Mouse (Mus musculus) thymus, postnatal 36 days (tissue): ENCODE measurements at regions not wholly inside any gene's neighbourhood (a gene's known extent, or its start where the extent isn't known, plus 50 kb on each side); places are given as distances from the start of the nearest gene placed in this dataset.

Experiments
- DNase-seq, 2 experiments: peaks; one replicate each; pipeline ENCODE4 v3.0.0; 2022; ENCODE audit warnings: mixed read lengths in 2 of 2

GRCm38 (mm10) chr10:91734691-91735090 lies 553.6 kb upstream of the Tmpo start:
- no peak for DNase-seq

DNA sequence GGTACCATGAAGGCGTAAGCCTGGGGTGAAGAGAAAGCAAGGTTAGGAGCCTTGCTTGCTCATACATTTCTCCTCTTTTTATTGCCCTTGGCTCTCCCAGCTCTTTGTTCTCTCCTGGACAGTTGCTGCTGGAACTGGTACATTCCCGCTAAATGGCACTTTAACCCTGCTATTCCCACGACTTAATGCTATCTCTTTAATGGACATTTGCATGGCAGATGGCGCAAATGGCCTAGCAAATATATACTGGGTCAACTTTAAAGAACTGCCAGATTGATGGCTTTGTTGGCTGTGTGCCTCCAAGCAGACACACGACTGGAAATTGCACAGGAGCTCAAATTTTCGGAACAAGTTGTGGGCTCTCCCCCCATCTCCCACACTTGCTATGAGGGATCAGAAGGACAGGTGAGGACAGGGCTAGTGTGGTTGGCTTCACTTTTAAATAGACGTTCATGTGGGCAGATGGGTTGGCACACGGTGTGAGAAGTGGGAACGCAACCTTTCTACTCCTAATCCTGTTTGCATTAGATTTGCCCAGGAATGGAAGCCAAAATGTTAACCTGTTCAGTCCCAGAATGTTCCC lies 551.0 kb upstream of the Tmpo start:
- no peak for DNase-seq

- DNase-seq = no peak
Observed at GRCm38 (mm10) chr10:91730062-91730461, 548.9 kb upstream of the Tmpo start.

DNA sequence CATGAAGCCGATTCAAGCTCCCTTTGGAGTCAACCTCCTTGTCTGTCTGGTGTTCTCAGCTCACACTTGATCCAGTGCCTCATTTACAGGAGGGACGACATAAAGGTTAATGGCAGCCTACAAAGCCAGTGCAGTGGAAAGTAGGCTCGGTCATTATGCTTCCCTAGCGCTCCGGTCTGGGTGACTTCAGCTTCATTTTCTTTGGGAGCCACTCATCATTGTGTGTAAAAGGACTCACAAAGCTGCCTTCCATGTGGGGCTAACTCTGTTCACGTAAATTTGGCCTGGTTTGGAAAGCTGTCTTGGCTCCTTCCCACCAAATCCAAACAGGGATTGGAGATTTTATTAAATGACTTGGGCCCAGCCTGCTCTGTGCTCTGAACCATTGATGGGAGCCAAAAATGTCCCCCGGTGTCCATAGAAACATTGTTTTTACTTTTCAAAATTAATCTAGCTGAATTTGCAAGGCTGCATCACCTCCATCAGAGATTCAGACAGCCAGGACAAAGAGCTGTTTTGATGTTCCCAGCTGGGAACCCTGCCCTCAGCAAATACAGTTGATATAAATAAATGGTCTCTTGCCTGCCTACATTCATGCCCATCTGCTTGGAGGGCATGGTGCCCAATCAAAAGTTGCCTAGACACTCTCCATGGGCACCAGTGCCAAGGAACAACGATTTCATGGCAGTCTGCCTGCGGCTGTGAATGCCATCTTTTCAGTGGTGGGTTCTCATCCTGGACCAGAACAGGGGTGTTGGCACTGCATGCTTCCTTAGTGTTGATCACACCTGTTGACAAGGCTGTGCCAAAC lies 538.7 kb upstream of the Tmpo start:
- no peak for DNase-seq

- no peak for DNase-seq
Observed at GRCm38 (mm10) chr10:91716604-91717003, 535.5 kb upstream of the Tmpo start.

GRCm38 (mm10) chr10:91714648-91715047 lies 533.5 kb upstream of the Tmpo start:
- no peak for DNase-seq

- no peak for DNase-seq
Observed at GRCm38 (mm10) chr10:91713529-91713928, 532.4 kb upstream of the Tmpo start.

- no peak for DNase-seq
Observed at GRCm38 (mm10) chr10:91706816-91707215, 525.7 kb upstream of the Tmpo start.

- no peak for DNase-seq
Observed at GRCm38 (mm10) chr10:91704751-91705150, 523.6 kb upstream of the Tmpo start.

- DNase-seq = no peak
Observed at GRCm38 (mm10) chr10:91701822-91702221, 520.7 kb upstream of the Tmpo start.

GRCm38 (mm10) chr10:91686082-91686618 lies 505.0 kb upstream of the Tmpo start:
- DNase-seq = no peak

DNA sequence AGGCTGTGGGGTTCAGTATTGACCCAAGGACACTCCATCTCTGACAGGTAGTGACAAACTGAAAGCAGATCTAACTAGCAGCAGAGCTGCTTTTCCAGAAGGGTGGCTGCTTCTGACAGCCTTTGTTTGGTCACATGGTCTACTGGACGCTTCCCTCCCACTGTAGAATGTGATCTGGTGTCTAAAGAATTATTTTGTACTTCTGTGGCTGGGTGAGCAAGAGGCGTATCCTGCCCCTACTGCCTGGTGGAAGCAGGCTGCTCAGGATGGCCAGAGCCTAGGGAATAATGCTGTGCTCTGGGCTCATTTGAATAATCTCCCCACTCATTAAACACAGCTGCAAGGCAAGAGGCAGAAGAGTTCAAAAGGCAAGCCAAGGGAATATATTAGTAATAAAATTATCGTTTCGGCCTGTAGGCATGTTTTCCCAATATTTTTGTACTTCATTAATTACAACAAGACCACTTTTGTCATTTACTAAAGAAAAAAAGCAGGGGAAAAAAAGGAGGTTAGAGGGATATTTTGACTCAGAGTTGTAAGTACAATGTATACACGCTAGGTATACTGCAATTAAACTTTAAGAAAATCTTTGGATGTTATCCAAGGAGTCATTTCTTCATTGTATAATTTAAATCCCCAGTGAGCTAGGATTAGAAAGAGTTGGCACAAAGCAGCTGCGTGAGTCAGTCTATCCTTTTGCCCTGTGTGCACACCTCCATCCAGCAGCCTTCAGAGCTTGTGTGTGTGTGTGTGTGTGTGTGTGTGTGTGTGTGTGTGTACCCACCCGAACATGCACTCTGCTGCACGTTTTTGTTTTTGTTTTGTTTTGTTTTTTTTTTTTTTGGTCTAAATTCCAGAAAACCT lies 504.3 kb upstream of the Tmpo start:
- no peak for DNase-seq

- no peak for DNase-seq
Observed at GRCm38 (mm10) chr10:91679641-91680040, 498.5 kb upstream of the Tmpo start.

DNA sequence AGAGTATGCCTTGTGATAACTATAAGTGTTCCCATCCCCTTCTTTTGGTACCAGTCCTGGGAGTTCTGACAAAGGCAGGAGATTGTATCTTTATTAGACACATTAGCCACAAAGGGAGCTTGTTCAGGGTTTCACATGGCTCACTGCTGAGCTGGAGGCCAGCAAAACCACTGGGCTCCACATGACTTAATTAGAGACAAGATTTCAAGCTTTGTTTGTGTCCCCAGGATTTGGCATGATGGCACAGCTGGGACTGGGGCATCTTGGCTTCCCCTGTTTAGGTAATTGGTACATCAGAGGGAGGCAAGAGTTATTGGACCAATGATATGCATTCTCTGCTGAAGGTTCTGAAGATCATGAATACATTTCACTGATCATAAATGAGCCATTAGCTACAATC lies 456.8 kb upstream of the Tmpo start:
- DNase-seq = no peak

GRCm38 (mm10) chr10:91628672-91629071 lies 447.6 kb upstream of the Tmpo start:
- DNase-seq = no peak

- no peak for DNase-seq
Observed at GRCm38 (mm10) chr10:91622281-91622680, 441.2 kb upstream of the Tmpo start.

DNA sequence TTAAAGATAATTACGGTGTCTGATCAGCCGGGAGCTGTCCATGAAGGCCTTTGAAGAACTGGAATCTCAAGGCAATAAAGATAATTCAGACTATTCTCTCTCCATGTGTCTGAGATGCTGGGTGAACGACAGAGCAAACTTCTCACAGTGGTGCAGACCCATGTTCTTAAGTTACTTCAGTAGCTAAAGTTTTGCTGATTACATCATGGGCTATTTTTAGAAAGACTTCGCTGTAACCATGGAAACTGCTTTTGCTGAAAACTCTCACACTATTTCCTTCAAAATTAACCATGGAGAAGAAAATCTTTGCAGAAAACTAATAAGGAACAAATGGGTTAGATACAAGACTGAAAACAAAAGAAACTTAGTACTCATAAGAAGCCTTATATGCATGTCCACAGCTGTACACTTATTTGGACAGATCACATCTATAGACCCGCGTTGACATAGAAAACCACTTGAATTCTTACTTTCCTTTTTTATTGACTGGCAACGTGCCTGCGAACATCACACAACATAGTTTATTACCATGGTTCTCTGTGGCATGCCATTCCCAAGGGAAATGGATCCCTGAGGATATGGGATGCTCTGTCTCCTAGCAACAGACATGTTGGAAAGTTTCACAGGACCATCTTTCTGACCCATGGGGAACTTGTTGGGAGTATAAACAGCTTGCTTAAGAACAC lies 432.8 kb upstream of the Tmpo start:
- no peak for DNase-seq

- no peak for DNase-seq
Observed at GRCm38 (mm10) chr10:91612052-91612451, 430.9 kb upstream of the Tmpo start.

GRCm38 (mm10) chr10:91594891-91595290 lies 413.8 kb upstream of the Tmpo start:
- no peak for DNase-seq

GRCm38 (mm10) chr10:91593378-91593777 lies 412.3 kb upstream of the Tmpo start:
- DNase-seq = no peak

DNA sequence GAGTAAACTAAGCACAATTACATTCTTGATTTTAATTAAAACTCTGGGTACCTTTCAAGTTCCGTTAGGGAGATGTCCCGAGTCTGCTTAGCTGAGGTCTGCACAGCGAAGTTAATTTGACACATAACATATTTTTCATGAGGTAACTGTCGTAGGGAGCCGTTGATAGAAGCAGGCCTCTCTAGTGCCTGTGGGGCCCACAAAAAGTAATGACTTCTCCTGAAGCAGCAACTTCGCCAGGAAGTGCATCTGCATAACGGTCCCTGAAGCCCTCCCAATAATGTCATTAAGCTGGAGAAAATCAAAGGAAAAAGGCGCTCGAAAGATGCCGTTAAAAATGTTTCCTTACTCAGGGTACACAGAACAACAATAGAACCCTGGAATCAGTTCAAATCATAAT lies 410.7 kb upstream of the Tmpo start:
- DNase-seq = no peak

DNA sequence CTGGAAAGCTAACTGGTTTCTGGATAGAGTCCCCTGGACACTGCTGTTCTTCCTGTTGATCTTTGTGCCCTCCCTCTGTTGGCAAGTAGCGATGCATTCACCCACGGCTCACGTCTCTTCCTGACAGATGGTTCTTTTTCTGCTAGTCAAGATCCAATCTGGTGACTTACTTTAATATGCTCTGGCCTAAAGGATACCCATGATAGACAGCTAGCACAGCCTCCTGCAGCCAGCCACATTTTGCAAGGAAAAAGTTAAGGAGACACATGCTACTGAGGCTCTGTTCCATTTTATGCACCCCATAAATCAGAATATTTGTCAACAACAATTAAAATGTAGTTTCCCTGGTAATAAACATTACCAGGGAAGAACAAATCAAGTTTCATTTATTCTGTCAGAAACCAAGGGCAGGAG lies 410.3 kb upstream of the Tmpo start:
- DNase-seq = no peak

DNA sequence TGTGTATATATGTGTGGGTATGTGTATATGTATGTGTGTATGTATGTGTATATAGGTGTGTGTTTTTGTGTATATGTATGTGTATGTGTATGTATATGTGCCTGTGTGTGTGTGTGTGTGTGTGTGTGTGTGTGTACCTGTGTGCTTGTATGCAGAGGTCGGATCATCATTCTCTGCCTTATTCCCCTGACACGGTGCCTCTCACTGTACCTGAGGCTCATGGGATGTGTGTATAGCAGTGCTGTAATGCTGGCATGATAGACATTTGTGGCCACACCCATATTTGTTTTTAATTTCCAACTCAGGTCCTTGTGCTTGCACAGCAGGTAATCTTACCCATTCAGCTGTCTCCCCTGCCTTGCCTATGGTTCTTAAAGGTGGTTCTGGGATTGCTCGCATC lies 402.1 kb upstream of the Tmpo start:
- DNase-seq = no peak
